Mouse (Mus musculus) kidney, postnatal 0 days (tissue): ENCODE data around the gene Sik3. TPM values are rescaled to one million over a fixed set of nuclear protein-coding genes. Genes with fewer than 3 reads are reported as not detected.

ENCODE experiments used
- ATAC-seq: fragments of 200-750 bp; cut with Nextera tagmentation; replicated peaks from 2 replicates; pipeline ENCODE4 v1.8.0; 2017; ENCODE audit warnings: low read depth, moderate number of reproducible peaks, moderate TSS enrichment, moderate library complexity; ENCODE audit not compliant: low FRiP score
- DNase-seq: peaks from one replicate; pipeline ENCODE4 v3.0.0-alpha.2; 2016; ENCODE audit warnings: low spot score
- H3K27ac ChIP-seq: fragments of 300-500 bp; sonication (generic); 2 replicates; pipeline ENCODE4 v1.5.1; 2014; ENCODE audit warnings: mild to moderate bottlenecking
- H3K27me3 ChIP-seq: fragments of 300-500 bp; sonication (generic); 2 replicates; pipeline ENCODE4 v1.6.1; 2014; ENCODE audit warnings: low read length, mixed read lengths; ENCODE audit not compliant: insufficient read depth
- H3K36me3 ChIP-seq: fragments of 300-500 bp; sonication (generic); 2 replicates; pipeline ENCODE4 v1.6.1; 2014; ENCODE audit warnings: low read length, mixed read lengths; ENCODE audit not compliant: insufficient read depth
- H3K4me1 ChIP-seq: fragments of 300-500 bp; sonication (generic); replicated peaks from 2 replicates; pipeline ENCODE4 v1.6.1; 2014; ENCODE audit warnings: antibody characterized with exemption, low read length, mixed read lengths; ENCODE audit not compliant: insufficient read depth
- H3K4me2 ChIP-seq: fragments of 300-500 bp; sonication (generic); 2 replicates; pipeline ENCODE4 v1.6.1; 2014; ENCODE audit warnings: mild to moderate bottlenecking, low read length, moderate library complexity, mixed read lengths
- H3K4me3 ChIP-seq: fragments of 300-500 bp; sonication (generic); replicated peaks from 2 replicates; pipeline ENCODE4 v1.5.1; 2014; ENCODE audit warnings: low read depth, low read length
- H3K9ac ChIP-seq: fragments of 300-500 bp; sonication (generic); 2 replicates; pipeline ENCODE4 v1.6.1; 2014; ENCODE audit warnings: low read depth, low read length
- H3K9me3 ChIP-seq: fragments of 300-500 bp; sonication (generic); replicated peaks from 2 replicates; pipeline ENCODE4 v1.6.1; 2016; ENCODE audit warnings: low read length, inconsistent platforms, mixed read lengths
- CTCF ChIP-seq: IDR thresholded peaks from 2 replicates; pipeline ENCODE4 v1.5.1; 2016; ENCODE audit warnings: antibody characterized with exemption, low read depth, mild to moderate bottlenecking, moderate library complexity
- WGBS: fragments of 180-500 bp; shearing (Covaris S2); extraction: QIAGEN DNeasy Blood & Tissue Kit; methylation state at CpG from one replicate; pipeline ENCODE4 v1.1.7; 2014; 5-methylcytosine and 5-hydroxymethylcytosine counted together
- polyA plus RNA-seq: library from polyadenylated mRNA; unstranded; fragments of >200 nt; fragmentation: Nextera tagmentation; extraction: Ambion mirVana; gene quantifications from 2 replicates; pipeline ENCODE4 v1.2.1, GENCODE M21; 2015

Gene Sik3
- polyA plus RNA-seq, 1 experiment from 2014 or later = 12.5 TPM

GRCm38 (mm10) chr9:46099107-46099506 lies 86.5 kb downstream of the Sik3 start:
- H3K27ac ChIP-seq = no peak overlapping the region
- H3K9ac ChIP-seq = no peak overlapping the region
- TF ChIP-seq CTCF = no peak
- H3K27me3 ChIP-seq = no peaks in the 10 kb centered on the region
- H3K4me1 ChIP-seq = peaks cover 11% of the 10 kb centered on the region
- ATAC-seq (no peak), DNase-seq (no peak)
- H3K4me3 ChIP-seq = no peak overlapping the region
- no peaks in the 10 kb centered on the region for H3K9me3 ChIP-seq
- 85% methylated on average over 5 of the region's 5 CpGs for WGBS
- H3K4me2 ChIP-seq = no peak overlapping the region
- H3K36me3 ChIP-seq = no peaks in the 10 kb centered on the region

GRCm38 (mm10) chr9:46103154-46103553 lies 90.5 kb downstream of the Sik3 start:
- Histone ChIP-seq H3K9ac (no peak overlapping the region), H3K9me3 (no peaks in the 10 kb centered on the region), H3K4me2 (no peak overlapping the region), H3K36me3 (no peaks in the 10 kb centered on the region), H3K27ac (no peak overlapping the region), H3K4me3 (no peak overlapping the region), H3K4me1 (peaks cover 7% of the 10 kb centered on the region; the same call in 1 of the 2 replicates), H3K27me3 (no peaks in the 10 kb centered on the region)
- WGBS = 58% methylated on average over 7 of the region's 7 CpGs
- DNase-seq (peak; percentile 45), ATAC-seq (no peak; the same call in 1 of the 2 replicates)
- no peak for TF ChIP-seq CTCF

- Histone ChIP-seq H3K36me3 (no peaks in the 10 kb centered on the region), H3K4me2 (no peak overlapping the region), H3K4me1 (0 out of 2 replicates have a peak, but pooled peaks cover 10% of the 10 kb centered on the region), H3K9ac (no peak overlapping the region), H3K4me3 (no peak overlapping the region), H3K27ac (no peak overlapping the region), H3K9me3 (no peaks in the 10 kb centered on the region), H3K27me3 (no peaks in the 10 kb centered on the region)
- DNase-seq (no peak), ATAC-seq (no peak)
- 88% methylated on average over 9 of the region's 9 CpGs for WGBS
- no peak for TF ChIP-seq CTCF
Observed at GRCm38 (mm10) chr9:46106105-46106504, 93.5 kb downstream of the Sik3 start.

GRCm38 (mm10) chr9:46110648-46111047 lies 98.0 kb downstream of the Sik3 start:
- H3K4me1 ChIP-seq = peaks cover 24% of the 10 kb centered on the region
- no peaks in the 10 kb centered on the region for H3K27me3 ChIP-seq
- 19% methylated on average over 7 of the region's 7 CpGs for WGBS
- no peak overlapping the region for H3K9ac ChIP-seq
- H3K4me2 ChIP-seq = peak overlapping the region; percentile 25; the same call in 1 of the 2 replicates
- ATAC-seq (0 out of 2 replicates have a peak, but pooled peaks have one; percentile 33), DNase-seq (peak; percentile 87)
- no peaks in the 10 kb centered on the region for H3K36me3 ChIP-seq
- no peak overlapping the region for H3K4me3 ChIP-seq
- no peak for TF ChIP-seq CTCF
- H3K27ac ChIP-seq = peak overlapping the region; percentile 51
- no peaks in the 10 kb centered on the region for H3K9me3 ChIP-seq

GRCm38 (mm10) chr9:46111334-46111733 lies 98.7 kb downstream of the Sik3 start:
- no peak for ATAC-seq

GRCm38 (mm10) chr9:46112246-46112645 lies 99.6 kb downstream of the Sik3 start:
- ATAC-seq (no peak), DNase-seq (peak; percentile 84)
- no peak overlapping the region for H3K4me3 ChIP-seq
- no peaks in the 10 kb centered on the region for H3K27me3 ChIP-seq
- no peak overlapping the region for H3K4me2 ChIP-seq
- H3K36me3 ChIP-seq = no peaks in the 10 kb centered on the region
- no peak for TF ChIP-seq CTCF
- peaks cover 24% of the 10 kb centered on the region for H3K4me1 ChIP-seq
- no peak overlapping the region for H3K9ac ChIP-seq
- 36% methylated on average over 5 of the region's 5 CpGs for WGBS
- H3K27ac ChIP-seq = peak overlapping the region; percentile 42
- H3K9me3 ChIP-seq = no peaks in the 10 kb centered on the region

More at GRCm38 (mm10) chr9:46111334-46111733, 98.7 kb downstream of the Sik3 start:
- H3K4me2 ChIP-seq = peak overlapping the region; percentile 25; the same call in 1 of the 2 replicates
- H3K36me3 ChIP-seq = no peaks in the 10 kb centered on the region
- no peak overlapping the region for H3K9ac ChIP-seq
- H3K27me3 ChIP-seq = no peaks in the 10 kb centered on the region
- H3K4me3 ChIP-seq = no peak overlapping the region
- no peak for DNase-seq
- no peaks in the 10 kb centered on the region for H3K9me3 ChIP-seq
- H3K4me1 ChIP-seq = peaks cover 24% of the 10 kb centered on the region
- TF ChIP-seq CTCF = no peak
- peak overlapping the region; percentile 51 for H3K27ac ChIP-seq

- ATAC-seq (no peak), DNase-seq (no peak)
- Histone ChIP-seq H3K9ac (no peak overlapping the region), H3K27ac (no peak overlapping the region), H3K4me3 (no peak overlapping the region), H3K4me2 (no peak overlapping the region), H3K36me3 (no peaks in the 10 kb centered on the region), H3K4me1 (peaks cover 5% of the 10 kb centered on the region), H3K9me3 (no peaks in the 10 kb centered on the region), H3K27me3 (no peaks in the 10 kb centered on the region)
- no peak for TF ChIP-seq CTCF
- WGBS = 94% methylated on average over 8 of the region's 8 CpGs
Observed at GRCm38 (mm10) chr9:46118844-46119385, 106.3 kb downstream of the Sik3 start.
